Mouse (Mus musculus): ENCODE results near the gene Tenm4.

DNA sequence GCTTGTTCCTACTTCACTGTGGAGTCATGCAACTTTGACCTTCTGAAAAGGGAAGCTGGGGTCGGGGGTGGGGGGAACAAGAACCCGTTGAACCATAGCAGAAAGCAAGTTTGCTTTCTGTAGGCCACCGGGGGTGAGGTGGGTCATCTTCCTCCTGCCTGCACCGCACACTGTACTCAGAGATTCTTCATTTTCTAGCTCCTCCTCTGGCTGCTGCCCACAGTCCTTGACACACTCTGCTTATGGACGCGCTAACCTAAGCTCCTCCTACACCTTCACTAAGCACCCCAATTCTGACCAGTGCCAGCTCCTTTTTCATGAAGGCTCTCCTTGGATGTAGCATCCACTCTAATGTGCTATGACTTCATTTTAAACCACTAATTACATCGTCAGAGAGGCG, 311.9 kb downstream of the Tenm4 start:
- TF ChIP-seq POLR2A (IDR thresholded peaks at IDR 0.05; ENCODE audit: low read depth, low read length) (no peak), CTCF (IDR thresholded peaks at IDR 0.05; ENCODE audit: extremely low read depth, insufficient read length, insufficient replicate concordance, low read depth, low read length) (no peak)
